Mouse (Mus musculus) lung, embryonic 14.5 days (tissue): ENCODE results near the gene Slc46a1. TPM values are rescaled to one million over a fixed set of nuclear protein-coding genes. Genes with fewer than 3 reads are reported as not detected.
A peak's percentile ranks its signal among the peaks of the same experiment; 100 is the strongest.

Experiments used
- ATAC-seq: fragments of 200-750 bp; cut with Nextera tagmentation; 2 replicates; pipeline ENCODE4 v1.8.0; 2017; ENCODE audit warnings: mild to moderate bottlenecking, moderate TSS enrichment, moderate library complexity; ENCODE audit not compliant: insufficient read depth
- DNase-seq: peaks from one replicate; pipeline ENCODE4 v3.0.0-alpha.2; 2015
- H3K27ac ChIP-seq: fragments of 300-500 bp; sonication (generic); 2 replicates; pipeline ENCODE4 v1.5.1; 2014; ENCODE audit warnings: low read depth, mild to moderate bottlenecking, moderate library complexity
- H3K27me3 ChIP-seq: fragments of 300-500 bp; sonication (generic); 2 replicates; pipeline ENCODE4 v1.6.1; 2014; ENCODE audit warnings: low read length, control low read depth; ENCODE audit not compliant: insufficient read depth
- H3K36me3 ChIP-seq: fragments of 300-500 bp; sonication (generic); 2 replicates; pipeline ENCODE4 v1.6.1; 2014; ENCODE audit warnings: control low read depth; ENCODE audit not compliant: insufficient read depth
- H3K4me1 ChIP-seq: fragments of 300-500 bp; sonication (generic); 2 replicates; pipeline ENCODE4 v1.6.1; 2014; ENCODE audit warnings: antibody characterized with exemption, control low read depth; ENCODE audit not compliant: insufficient read depth
- H3K4me2 ChIP-seq: fragments of 300-500 bp; sonication (generic); 2 replicates; pipeline ENCODE4 v1.6.1; 2014; ENCODE audit warnings: mild to moderate bottlenecking
- H3K4me3 ChIP-seq: fragments of 300-500 bp; sonication (generic); 2 replicates; pipeline ENCODE4 v1.5.1; 2014; ENCODE audit warnings: low read depth, low read length
- H3K9ac ChIP-seq: fragments of 300-500 bp; sonication (generic); 2 replicates; pipeline ENCODE4 v1.6.1; 2014
- H3K9me3 ChIP-seq: fragments of 300-500 bp; sonication (generic); 2 replicates; pipeline ENCODE4 v1.6.1; 2016; ENCODE audit warnings: low read depth, low read length, control low read depth
- CTCF ChIP-seq: IDR thresholded peaks from 2 replicates; pipeline ENCODE4 v1.5.1; 2016; ENCODE audit warnings: antibody characterized with exemption, low read depth
- WGBS: fragments of 180-500 bp; shearing (Covaris S2); extraction: QIAGEN DNeasy Blood & Tissue Kit; methylation state at CpG from one replicate; pipeline ENCODE4 v1.1.7; 2014; 5-methylcytosine and 5-hydroxymethylcytosine counted together
- polyA plus RNA-seq: library from polyadenylated mRNA; unstranded; fragments of >200 nt; fragmentation: Nextera tagmentation; extraction: Ambion mirVana; gene quantifications from 2 replicates; pipeline ENCODE4 v1.2.1, GENCODE M21; 2014

The Slc46a1 gene
- polyA plus RNA-seq, 1 experiment from 2014 or later, result 14.3 TPM

DNA sequence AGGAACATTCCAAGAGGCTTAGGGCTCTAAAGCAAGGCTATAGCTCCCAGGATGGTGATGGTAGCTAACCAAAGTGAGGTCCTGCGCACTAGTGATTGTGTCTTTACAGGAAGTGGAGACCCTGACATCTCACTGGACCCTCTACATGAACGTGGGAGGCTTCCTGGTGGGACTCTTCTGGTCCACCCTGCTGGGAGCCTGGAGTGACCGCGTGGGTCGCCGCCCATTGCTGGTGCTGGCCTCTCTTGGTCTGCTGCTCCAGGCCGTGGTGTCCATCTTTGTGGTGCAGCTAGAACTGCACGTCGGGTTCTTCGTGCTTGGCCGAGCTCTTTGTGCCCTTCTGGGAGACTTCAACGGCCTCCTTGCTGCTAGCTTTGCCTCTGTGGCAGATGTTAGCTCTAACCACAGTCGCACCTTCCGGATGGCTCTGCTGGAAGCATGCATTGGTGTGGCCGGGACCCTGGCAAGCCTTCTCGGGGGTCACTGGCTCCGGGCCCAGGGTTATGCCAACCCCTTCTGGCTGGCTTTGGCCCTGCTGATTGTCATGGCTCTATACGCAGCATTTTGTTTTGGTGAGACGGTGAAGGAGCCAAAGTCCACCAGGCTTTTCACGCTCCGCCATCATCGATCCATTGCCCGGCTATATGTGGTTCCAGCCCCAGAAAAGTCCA is 880 bp downstream of the Slc46a1 start:
- ATAC-seq (no peak), DNase-seq (no peak)
- peak overlapping the region; percentile 80 for H3K4me3 ChIP-seq
- no peaks in the 10 kb centered on the region for H3K27me3 ChIP-seq
- no peaks in the 10 kb centered on the region for H3K9me3 ChIP-seq
- H3K36me3 ChIP-seq, result no peaks in the 10 kb centered on the region
- peak overlapping the region; percentile 94 for H3K4me2 ChIP-seq
- WGBS, result 71% methylated on average over 23 of the region's 23 CpGs
- H3K9ac ChIP-seq, result peak overlapping the region; percentile 85
- H3K4me1 ChIP-seq, result peaks cover 9% of the 10 kb centered on the region; the same call in 1 of the 2 replicates
- H3K27ac ChIP-seq, result peak overlapping the region; percentile 96
- no peak for TF ChIP-seq CTCF

DNA sequence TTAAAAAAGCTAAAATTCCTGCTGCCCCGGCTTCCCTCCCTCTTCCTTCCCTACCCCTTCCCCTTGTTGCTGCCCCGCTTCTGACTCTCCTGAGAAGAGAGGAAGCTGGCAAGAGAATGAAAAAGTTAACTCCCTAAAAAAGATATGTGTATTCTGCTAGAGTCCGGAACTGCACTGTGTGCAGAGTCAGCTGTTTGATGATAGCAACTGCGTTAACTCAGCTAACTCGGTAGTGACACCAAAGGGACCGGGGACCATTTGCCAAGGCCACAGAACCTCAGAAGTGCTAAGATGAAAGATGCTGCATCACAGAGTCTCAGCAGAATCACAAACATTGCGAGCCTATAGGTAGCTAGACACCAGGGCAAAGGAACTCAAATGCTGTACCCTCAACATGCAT is 2.0 kb downstream of the Slc46a1 start:
- 66% methylated on average over 7 of the region's 7 CpGs for WGBS
- no peak for DNase-seq
- ATAC-seq, result no peak

DNA sequence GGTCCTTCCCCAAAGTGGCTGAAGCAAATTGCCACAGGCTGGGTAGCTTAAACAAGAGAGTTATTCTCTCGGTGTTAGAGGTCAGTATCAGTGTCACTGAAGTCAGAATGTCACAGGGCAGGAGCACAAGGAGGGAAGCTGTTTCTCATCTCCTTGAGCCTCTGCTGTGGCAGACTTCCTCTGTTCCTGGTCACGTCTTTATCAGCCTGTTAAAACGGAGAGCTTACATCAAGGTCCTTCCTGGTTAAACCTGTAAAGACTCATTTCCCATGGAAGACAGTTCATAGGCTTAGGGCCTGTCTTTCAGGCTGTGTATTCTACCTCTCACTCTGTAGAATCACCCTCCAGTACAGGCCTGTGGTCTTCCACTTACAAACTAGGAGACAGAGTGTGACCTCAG is 2.4 kb downstream of the Slc46a1 start:
- no peak for ATAC-seq
- H3K27ac ChIP-seq, result no peak overlapping the region
- H3K4me2 ChIP-seq, result no peak overlapping the region
- H3K27me3 ChIP-seq, result no peaks in the 10 kb centered on the region
- no peaks in the 10 kb centered on the region for H3K9me3 ChIP-seq
- H3K4me1 ChIP-seq, result peaks cover 9% of the 10 kb centered on the region; the same call in 1 of the 2 replicates
- DNase-seq, result no peak
- no peak overlapping the region for H3K4me3 ChIP-seq
- WGBS, result 44% methylated on average over 3 of the region's 3 CpGs
- H3K9ac ChIP-seq, result no peak overlapping the region
- no peaks in the 10 kb centered on the region for H3K36me3 ChIP-seq
- TF ChIP-seq CTCF, result no peak

More for the DNA sequence above, 2.0 kb downstream of the Slc46a1 start:
- Histone ChIP-seq H3K27me3 (no peaks in the 10 kb centered on the region), H3K36me3 (no peaks in the 10 kb centered on the region), H3K9me3 (no peaks in the 10 kb centered on the region), H3K4me2 (no peak overlapping the region), H3K27ac (no peak overlapping the region), H3K9ac (no peak overlapping the region), H3K4me1 (peaks cover 9% of the 10 kb centered on the region; the same call in 1 of the 2 replicates), H3K4me3 (no peak overlapping the region)
- TF ChIP-seq CTCF, result no peak

DNA sequence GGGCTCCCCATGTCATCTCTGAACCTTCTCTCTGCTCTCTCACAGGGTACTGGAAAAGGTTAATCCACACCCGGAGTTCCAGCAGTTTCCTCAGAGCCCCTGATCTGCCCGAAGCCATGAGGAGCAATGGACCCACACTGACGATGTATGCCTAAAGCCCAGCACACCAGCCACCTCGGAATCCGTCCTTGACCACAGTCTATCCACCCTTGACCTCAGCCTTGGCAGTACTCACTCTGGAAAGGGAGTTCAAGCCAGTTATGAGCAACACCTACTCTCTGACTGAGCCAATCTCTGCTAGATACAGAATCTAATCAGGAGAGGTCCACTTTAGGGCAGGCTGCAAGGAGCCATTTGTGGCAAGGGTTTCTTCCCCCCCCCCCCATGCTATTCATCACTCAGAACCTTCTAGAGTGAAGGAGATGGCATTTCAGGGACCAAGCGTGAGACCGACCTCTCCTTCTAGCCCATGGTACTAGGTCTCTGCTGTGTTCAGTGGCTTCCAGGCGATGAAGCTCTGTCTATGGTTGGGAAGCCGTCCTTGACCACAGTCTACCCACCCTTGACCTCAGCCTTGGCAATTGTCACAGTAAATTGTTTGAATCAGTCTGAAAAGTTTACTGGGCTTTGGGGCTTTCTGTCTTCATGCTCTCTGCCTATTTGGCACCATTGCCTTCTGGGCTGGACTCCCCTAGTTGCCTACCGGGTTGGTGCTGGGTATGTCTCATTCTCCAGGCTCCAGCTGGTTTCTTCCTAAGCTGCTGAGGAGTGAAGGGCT is 6.0 kb downstream of the Slc46a1 start:
- TF ChIP-seq CTCF, result no peak
- Histone ChIP-seq H3K9me3 (no peaks in the 10 kb centered on the region), H3K9ac (no peak overlapping the region), H3K36me3 (no peaks in the 10 kb centered on the region), H3K4me3 (no peak overlapping the region), H3K4me2 (no peak overlapping the region), H3K27ac (no peak overlapping the region), H3K27me3 (no peaks in the 10 kb centered on the region), H3K4me1 (0 out of 2 replicates have a peak, but pooled peaks cover under 1% of the 10 kb centered on the region)
- DNase-seq (no peak), ATAC-seq (no peak)
- WGBS, result 87% methylated on average over 10 of the region's 10 CpGs

GRCm38 (mm10) chr11:78475289-78475688 is 9.8 kb downstream of the Slc46a1 start:
- WGBS, result 75% methylated on average over 3 of the region's 3 CpGs
- TF ChIP-seq CTCF, result no peak
- Histone ChIP-seq H3K4me1 (no peaks in the 10 kb centered on the region), H3K9me3 (no peaks in the 10 kb centered on the region), H3K36me3 (no peaks in the 10 kb centered on the region), H3K9ac (no peak overlapping the region), H3K4me2 (no peak overlapping the region), H3K27ac (no peak overlapping the region), H3K27me3 (no peaks in the 10 kb centered on the region), H3K4me3 (no peak overlapping the region)
- DNase-seq (no peak), ATAC-seq (no peak)

DNA sequence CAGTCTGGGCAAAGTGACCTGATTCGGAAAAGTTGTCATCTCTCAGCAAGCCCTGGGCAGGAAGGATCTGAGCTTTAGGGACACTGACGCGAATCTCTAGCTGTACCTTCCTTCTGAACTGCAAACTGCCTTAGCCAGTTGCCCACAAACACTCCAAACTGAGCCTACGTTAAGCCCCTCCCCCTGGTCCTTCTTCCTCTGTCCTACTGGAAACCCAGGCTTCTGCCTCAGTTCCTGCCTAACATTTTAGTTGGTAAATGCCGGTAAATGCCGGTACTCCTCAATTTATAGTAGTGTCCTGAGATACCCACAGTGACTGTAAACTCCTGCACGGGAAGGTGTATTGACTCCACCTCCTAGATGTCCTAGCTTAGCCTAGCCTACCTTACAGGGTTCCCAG is 18.1 kb downstream of the Slc46a1 start:
- Histone ChIP-seq H3K27ac (no peak overlapping the region), H3K27me3 (peaks cover 33% of the 10 kb centered on the region), H3K9ac (no peak overlapping the region), H3K4me1 (no peaks in the 10 kb centered on the region), H3K36me3 (no peaks in the 10 kb centered on the region), H3K9me3 (no peaks in the 10 kb centered on the region), H3K4me2 (no peak overlapping the region), H3K4me3 (no peak overlapping the region)
- WGBS, result 51% methylated on average over 7 of the region's 7 CpGs
- TF ChIP-seq CTCF, result no peak
- no peak for DNase-seq
- no peak for ATAC-seq

DNA sequence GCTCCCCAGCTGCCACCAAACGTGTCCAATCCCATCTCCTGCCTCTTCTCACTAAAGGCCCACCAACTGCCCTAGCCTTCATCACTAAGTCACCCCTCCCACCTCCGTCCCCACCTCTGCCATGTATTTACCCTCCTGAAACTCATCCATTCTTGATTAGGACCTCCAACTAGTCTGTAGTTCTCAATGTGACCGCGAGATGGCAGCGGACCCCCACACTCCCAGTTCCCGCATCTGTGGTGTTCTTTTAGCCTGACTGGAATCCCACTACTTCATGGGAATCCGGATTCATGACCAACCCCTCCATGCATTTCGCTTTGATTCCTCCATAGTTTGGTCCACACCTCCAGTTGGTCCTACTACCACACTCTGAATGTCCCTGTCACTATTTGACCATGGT is 22.7 kb downstream of the Slc46a1 start:
- 2% methylated on average over 8 of the region's 8 CpGs for WGBS
- Histone ChIP-seq H3K4me1 (no peaks in the 10 kb centered on the region), H3K4me3 (no peak overlapping the region), H3K27ac (no peak overlapping the region), H3K9me3 (no peaks in the 10 kb centered on the region), H3K4me2 (no peak overlapping the region), H3K27me3 (peaks cover 65% of the 10 kb centered on the region), H3K36me3 (no peaks in the 10 kb centered on the region), H3K9ac (no peak overlapping the region)
- TF ChIP-seq CTCF, result peak; percentile 86
- DNase-seq (peak; percentile 83), ATAC-seq (no peak; the same call in 1 of the 2 replicates)
